Mouse (Mus musculus): Measurements from ENCODE around the gene Sh3bgrl3. TPM values are rescaled to one million over a fixed set of nuclear protein-coding genes. Genes with fewer than 3 reads are reported as not detected.

Sh3bgrl3 gene
- total RNA-seq (2023): 100 to 1,000 TPM; 743 to 766 TPM

DNA sequence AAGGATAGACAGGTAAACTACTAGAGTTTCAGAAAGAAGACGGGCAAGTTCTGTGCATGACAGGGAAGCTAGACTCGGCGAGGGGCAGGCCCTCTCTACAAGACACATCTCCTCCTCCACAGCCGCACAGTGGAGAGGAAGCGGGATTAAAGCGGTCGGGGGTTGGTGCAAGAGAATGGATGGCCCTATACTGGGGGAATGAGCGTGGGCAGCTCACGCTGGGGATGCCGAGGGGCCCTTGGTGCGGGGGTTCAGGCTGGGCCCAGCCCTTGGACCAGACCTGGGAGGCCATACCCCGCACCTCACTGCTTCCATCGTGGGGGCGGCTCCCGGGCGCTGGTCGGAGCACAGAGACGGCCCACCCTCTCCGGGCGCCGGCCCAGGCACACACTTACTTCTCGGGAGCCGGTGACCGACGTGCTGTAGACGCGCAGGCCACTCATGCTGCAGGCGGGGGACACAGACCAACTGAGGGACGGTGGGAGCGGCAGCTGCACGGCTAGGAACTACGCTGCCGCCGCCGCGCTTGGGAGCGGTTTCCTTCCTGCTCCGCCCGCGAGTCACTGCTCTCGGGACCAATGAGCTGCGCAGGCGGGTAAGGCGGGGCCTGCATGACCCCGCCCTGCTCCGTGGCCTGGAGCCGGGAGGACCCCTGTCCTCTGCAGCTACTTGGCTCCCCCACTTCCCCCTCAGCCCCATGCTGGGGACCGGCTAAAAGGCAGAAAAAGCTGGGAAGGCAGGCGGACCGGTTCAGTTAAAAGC is at the start of gene Sh3bgrl3:
TSS of gene Sh3bgrl3 (minus strand) at position 569 of the 762 bp plus-strand sequence.

DNA sequence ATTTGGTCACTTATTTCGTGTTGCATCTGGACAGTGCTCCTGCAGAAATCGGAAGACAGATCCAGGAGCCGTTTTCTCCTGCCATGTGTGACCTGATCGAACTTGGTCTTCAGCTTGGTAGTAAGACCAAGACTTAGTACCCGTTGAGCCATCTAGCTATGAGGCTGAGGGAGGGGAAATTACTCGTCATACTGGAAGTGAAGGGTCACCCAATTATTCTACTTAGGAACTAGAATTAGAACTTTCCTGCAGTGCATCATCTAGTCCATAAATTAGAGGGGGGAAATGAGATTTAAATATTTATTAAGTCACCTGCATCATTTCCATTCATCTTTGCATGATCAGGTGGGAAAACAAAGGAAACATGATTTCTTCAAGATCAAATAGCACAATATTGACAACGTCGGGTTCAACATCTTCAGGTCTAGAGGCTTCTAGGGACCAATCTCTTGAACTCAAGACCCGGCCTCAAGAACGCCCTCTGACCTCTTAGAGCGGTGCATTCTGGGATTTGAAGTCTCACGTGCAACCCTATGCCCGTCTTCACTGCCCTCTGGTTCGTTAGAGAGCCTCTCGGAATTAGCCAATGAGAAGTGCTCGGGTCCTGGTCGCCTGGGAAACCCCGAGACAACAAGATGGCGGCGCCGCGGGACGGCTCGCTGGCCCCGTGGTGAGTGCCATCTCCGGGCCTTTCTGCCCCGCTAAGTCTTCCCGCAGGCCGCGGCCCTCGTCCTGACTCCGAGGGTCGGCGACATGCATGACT is 26.4 kb downstream of the Sh3bgrl3 start, which contains the start of gene Ubxn11:
TSS of gene Ubxn11 (plus strand) at position 592 of the 763 bp plus-strand sequence.

DNA sequence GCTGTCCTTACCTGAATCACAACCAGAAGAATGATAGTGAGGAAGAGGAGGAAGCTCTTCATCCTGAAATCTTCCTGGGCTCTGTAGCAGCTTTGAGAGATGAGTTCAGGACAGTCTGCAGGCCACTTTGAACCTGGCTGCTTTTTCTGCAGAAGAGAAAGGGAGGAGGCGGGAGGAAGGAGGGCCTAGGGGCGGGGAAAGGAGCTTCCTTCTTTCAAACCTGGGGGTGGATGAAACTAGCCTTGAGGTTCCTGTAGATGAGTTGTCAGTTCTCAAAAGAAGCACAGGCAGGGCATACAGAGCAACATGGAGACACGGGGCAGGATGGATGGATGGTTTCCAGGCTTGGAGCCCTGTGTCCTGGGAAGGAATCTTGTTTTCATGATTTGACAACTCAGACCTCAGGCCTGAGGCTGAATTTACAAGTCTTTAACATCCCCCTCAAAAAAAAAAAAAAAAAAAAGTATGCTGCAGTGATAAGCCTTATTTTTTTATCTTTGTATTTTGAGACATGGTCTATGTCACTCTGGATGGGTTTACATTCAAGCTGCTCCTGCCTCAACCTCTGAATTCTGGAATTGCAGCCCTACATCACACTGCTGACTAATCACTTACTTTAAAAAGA is 33.6 kb downstream of the Sh3bgrl3 start, which contains the start of gene Cd52:
TSS of gene Cd52 (minus strand) at position 160 of the 625 bp plus-strand sequence.

Other genes with a start within 250 kb of the Sh3bgrl3 start
- 100 to 1,000 TPM; 171 to 182 TPM for gene Rps6ka1, start 241.0 kb downstream of the Sh3bgrl3 start, total RNA-seq (2023)
- gene Hmgn2, start 160.1 kb downstream of the Sh3bgrl3 start, total RNA-seq (2023): 100 to 1,000 TPM; 124 to 129 TPM
- gene Dhdds, start 127.9 kb downstream of the Sh3bgrl3 start, total RNA-seq (2023): 10 to 100 TPM; 39.2 to 39.5 TPM
- gene Lin28a, start 109.9 kb downstream of the Sh3bgrl3 start, total RNA-seq (2023): under 1 TPM in 1 of 2 experiments, not detected in 1; 0.37 TPM
- not detected for gene Zfp683, start 75.0 kb downstream of the Sh3bgrl3 start, total RNA-seq (2023)
- under 1 TPM in 1 of 2 experiments, not detected in 1; 0.64 TPM for gene Crybg2, start 68.0 kb downstream of the Sh3bgrl3 start, total RNA-seq (2023)
- 1,000 to 10,000 TPM in 1 of 2 experiments, 100 to 1,000 TPM in 1; 974 to 1,106 TPM for gene Cd52, start 33.7 kb downstream of the Sh3bgrl3 start, total RNA-seq (2023)
- gene Ubxn11, start 26.2 kb downstream of the Sh3bgrl3 start, total RNA-seq (2023): 1 to 10 TPM; 3.6 to 8.2 TPM
- 10 to 100 TPM; 14.3 to 16.1 TPM for gene Cep85, start 58.3 kb upstream of the Sh3bgrl3 start, total RNA-seq (2023)
- gene Gm7534, start 74.2 kb upstream of the Sh3bgrl3 start, total RNA-seq (2023): not detected
- not detected for gene Catsper4, start 98.6 kb upstream of the Sh3bgrl3 start, total RNA-seq (2023)
- not detected for gene Cnksr1, start 109.6 kb upstream of the Sh3bgrl3 start, total RNA-seq (2023)
- not detected for gene E130218I03Rik, start 114.9 kb upstream of the Sh3bgrl3 start, total RNA-seq (2023)
- gene Zfp593, start 116.8 kb upstream of the Sh3bgrl3 start, total RNA-seq (2023): 10 to 100 TPM; 12.7 to 15.7 TPM
- gene Gm30191, start 118.1 kb upstream of the Sh3bgrl3 start, total RNA-seq (2023): not detected
- not detected for gene Grrp1, start 125.3 kb upstream of the Sh3bgrl3 start, total RNA-seq (2023)
- 10 to 100 TPM in 1 of 2 experiments, 1 to 10 TPM in 1; 9.4 to 10.7 TPM for gene Pdik1l, start 159.1 kb upstream of the Sh3bgrl3 start, total RNA-seq (2023)
- not detected for gene Trim63, start 186.3 kb upstream of the Sh3bgrl3 start, total RNA-seq (2023)
- not detected for gene Slc30a2, start 214.4 kb upstream of the Sh3bgrl3 start, total RNA-seq (2023)

Measured in monocyte, adult 59 days (primary cell).